Mouse (Mus musculus) spleen, postnatal 14 days (tissue): Measurements from ENCODE around the gene Dock7.

ENCODE experiments used
- DNase-seq, 2 experiments: peaks; one replicate each; pipeline ENCODE4 v3.0.0; 2021 to 2022; ENCODE audit warnings: low spot score in 2 of 2

The Dock7 gene

GRCm38 (mm10) chr4:98917724-98918123 is 203.0 kb downstream of the Dock7 start:
- no peak for DNase-seq

GRCm38 (mm10) chr4:98910246-98910645 is 210.5 kb downstream of the Dock7 start:
- no peak for DNase-seq

DNA sequence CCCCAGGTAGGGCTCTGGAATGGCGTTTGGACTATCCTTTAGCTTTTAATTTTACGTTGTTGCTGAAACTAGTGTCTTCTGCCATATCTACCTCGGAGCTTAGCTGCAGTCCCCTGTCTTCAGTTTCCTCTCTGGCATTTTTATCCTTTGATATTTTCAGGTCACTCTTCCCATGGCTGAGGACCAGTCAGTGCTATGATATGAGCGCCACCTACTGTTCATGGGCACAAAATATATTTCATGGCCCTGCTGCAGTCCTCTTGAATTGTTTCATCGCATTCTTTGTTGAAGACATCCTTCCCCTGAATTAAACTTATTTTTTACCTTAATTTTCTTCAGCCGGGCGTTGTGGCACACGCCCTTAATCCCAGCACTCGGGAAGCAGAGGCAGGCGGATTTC is 233.6 kb downstream of the Dock7 start:
- no peak for DNase-seq
